Mouse (Mus musculus): ENCODE results near the gene Tmem219. TPM values are rescaled to one million over a fixed set of nuclear protein-coding genes. Genes with fewer than 3 reads are reported as not detected.

The Tmem219 gene
- total RNA-seq, 2 experiments from 2014 or later: 12.9 to 14.7 TPM

DNA sequence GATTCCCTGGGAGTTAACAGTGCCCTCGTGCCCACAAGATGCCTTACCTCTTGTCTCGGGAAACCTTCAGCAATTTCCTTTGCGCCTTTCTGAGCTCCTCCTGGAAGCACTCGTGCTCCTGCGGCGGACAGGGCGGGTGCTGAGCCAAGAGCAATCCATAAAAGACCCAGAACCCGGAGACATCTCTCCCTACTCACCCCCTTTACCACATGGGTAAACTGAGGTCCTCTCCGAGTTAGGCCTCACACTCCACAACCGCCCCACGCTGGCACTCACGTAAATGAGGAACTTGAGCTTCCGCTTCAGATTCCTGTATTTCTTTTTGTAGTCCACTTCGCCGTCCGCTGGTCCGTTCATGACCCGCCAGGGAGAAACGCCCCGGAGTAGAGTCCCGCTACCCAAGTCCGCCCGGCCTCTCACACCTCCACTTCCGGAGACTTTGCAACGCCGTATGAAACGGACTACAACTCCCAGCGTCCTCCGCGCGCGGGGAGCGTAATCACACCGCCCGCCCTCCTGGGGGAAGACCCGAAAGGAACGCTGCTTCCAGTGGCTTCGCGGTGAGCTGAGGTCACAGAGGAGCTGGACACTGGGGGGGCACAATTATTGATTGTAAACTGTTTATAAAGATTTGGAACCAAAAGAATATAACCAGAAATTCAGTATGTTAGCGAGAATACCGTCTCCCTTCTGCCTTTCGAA, 61.1 kb downstream of the Tmem219 start, which contains the start of gene Hirip3:
Gene Hirip3, plus strand, starts transcription at position 544 of the 702 bp plus-strand sequence.
- peak; percentile 96 for DNase-seq

DNA sequence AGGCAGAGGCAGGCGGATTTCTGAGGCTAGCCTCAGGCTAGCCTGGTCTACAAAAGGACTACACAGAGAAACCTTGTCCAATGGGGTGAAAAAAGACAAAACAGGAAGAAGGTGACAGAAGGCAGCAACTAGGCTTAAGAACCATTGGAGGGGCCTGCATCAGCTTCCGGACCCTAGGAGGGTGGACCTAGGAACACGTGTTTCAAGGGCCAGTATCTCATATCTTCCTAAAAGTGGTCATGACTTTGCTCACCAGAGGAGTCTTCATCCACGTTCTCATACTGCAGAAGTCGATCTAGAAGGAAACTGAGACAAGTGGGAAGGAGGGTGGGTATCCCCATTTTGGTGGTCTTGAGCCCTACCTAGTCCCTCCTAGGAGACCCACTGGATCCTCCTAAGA, 61.7 kb downstream of the Tmem219 start:
- DNase-seq: no peak

DNA sequence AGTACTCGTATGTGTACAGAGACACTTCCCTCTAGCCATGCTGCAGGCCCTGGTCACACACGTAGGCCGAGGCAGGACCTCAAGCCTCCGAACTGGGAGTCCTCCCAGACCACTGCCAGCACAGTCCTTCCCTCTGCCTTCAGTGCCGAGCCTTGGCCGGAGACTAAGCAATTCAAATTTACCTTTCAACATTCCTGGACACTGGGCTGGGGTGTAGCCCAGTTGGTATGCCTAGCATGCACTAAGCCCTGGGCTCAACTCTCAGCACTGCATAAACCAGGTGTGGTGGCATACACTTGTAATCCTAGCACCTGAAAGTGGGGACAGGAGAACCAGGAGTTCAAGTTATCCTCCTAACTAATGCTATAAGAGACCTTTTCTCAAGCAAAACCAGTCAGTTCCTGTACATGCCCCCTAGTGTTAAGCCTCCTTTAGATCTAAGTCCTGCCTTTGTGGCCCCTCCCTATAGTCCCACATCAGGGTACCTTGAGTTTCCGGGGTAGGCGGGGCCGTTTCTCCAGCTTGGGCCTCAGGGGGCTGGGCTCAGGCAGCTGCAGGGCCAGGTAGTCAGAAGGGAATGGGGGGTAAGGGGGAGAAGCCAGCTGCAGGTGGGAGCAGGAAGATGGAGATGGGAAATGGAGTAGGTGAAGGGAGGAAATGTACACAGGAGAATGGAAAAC, 65.8 kb downstream of the Tmem219 start:
- no peak for DNase-seq

DNA sequence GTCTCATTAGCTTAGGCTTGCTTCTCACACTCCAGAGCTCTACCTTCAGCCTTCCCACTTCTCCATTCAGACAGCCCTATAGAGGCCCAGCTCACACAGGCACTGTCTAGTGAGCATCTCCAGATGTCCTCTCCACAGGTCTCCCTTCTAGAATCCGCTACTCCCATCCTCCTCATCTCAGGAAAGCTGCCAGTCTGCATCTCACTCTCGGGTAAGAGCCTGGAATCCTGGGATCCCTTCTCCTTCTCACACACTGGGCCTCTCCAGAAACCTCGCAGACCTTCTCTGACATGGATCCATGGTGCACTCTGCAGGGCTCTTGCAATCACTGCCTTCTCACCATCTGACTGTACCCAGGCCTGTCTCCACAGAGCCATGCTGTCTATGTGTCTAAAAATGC, 67.1 kb downstream of the Tmem219 start:
- no peak for DNase-seq

DNA sequence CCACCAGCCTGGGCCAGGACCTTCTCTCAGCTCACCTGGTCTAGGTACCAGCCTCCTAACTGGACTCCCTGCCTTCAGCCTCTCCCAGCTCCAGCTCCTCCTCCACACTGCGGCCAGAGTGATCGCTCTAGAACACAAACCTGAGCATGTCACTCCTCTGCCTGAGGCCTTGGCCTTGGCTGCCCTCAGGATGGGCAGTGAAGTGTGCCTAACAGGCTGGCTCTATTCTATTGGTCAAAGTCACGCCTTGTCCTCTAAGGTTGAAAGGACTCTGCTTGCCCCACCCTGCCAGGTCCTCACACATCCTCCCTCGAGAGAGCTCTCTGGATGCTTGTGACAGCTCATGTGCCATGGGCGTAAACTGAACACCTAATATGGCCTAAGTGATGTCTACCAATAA, 69.3 kb downstream of the Tmem219 start:
- DNase-seq: no peak

DNA sequence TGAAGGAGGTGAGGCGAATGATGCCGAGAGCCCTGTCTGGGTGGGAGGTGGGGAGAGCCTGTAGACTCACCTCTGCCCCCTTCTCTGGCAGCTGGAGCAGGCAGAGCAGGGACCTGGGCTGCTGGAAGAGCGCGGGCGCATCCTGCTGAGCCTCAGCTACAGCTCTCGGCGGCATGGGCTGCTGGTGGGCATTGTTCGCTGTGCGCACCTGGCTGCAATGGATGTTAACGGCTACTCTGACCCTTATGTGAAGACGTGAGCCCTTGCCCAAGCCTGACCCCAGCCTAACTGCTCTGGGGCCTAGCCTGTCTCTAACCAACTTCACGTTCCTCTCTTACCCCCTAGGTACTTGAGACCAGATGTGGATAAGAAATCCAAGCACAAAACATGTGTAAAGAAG, 71.5 kb downstream of the Tmem219 start:
- no peak for DNase-seq

DNA sequence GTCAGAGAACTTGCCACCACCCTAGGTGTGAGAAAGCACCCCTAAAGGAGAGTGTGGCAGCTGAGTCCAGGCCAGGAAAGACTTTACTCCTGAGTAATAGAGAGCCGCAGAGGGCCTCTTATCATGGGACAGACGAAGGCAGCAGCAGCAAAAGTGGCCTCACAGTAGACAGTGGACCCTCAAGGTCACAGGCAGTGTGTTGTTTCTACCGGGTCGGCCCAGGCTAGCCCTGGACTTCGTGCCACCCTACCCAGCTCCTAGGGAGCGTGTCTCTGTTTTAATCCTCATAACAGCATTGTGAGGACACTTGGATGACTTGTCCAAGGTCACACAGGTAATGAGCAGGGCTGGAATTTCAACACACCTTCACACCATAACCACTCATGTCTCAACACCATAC, 72.6 kb downstream of the Tmem219 start:
- no peak for DNase-seq

DNA sequence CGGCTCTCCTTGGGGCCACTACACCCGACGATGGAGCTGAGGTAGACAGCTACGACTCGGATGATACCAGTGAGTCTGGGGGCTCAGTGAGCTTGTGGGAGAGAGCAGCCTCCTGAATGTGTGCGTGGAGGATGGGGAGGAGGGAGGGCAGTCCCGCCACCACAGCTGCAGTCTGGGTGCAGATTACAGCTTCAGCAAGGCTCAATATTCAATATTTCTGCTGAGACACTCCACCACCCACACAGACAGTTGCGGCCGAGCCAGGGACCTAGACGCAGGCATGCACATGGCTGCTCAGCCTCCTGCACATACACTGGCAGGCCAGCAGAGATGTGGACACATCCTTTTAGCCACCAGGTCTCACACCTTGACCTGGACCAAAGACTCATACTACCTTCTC, 73.9 kb downstream of the Tmem219 start:
- no peak for DNase-seq

DNA sequence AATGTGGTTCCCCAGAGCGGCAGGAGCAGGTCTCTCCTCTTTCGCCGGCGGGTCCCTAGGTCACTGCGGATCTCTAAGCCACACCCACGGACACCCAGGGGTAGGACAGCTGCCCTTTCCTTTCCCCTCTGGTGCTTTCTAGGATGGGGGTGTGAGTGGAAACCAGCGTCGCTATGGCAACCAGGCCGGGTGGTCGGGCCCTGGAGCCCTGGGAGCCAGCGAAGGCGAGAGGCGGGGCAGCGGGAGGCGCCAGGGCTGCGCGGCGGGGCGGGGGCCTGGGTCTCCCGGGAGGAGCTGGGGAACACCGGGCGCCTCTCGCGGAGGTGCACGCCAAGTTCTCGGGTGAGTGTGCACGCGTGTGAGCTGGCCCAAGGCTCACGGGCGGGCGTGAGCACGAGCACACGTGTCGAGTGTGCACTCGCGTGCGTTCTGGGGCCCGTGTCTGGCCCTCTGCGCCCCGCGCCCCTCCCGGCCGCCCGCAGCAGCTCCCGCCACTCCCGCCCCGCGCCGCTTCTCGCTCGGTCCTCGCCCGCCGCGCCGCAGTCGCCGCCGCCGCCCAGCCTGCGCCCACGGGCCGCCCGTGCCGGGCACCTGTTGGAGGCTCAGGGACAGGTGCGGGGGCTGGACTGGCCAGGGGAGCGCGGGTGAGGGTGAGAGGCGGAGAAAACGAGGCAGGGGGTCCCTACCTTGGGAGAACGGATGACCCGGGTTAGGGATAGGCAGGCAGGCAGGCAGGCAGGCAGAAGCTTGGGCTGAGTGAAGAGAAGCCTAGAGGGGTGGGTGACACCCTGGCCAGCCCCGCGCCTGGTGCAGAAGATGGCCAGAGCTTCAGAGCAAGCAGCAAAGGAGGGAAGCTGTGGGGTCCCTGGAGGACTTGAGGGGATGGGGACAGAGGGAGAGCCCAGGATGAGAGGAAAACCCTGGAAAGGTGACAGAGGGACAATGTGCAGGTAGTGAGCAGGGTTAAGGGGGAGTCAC, 75.0 kb downstream of the Tmem219 start:
- DNase-seq: no peak

DNA sequence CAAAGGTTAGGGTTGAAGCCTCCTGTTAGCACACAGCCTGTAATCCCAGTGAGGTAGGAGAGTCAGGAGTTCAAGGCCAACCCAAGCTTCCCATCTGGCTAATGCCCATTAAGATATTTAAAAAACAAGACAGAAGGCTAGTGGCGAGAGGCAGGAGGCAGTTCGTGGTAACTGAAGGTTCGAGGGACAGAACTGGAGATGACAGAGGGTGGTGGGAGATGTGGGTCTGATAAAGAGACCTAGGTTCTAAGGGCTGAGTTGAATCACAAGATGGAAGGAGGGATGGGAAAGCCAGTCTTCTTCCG, 75.6 kb downstream of the Tmem219 start, which contains the start of gene Doc2a:
Gene Doc2a, plus strand, starts transcription at position 301 of the 305 bp plus-strand sequence.
- DNase-seq: no peak

DNA sequence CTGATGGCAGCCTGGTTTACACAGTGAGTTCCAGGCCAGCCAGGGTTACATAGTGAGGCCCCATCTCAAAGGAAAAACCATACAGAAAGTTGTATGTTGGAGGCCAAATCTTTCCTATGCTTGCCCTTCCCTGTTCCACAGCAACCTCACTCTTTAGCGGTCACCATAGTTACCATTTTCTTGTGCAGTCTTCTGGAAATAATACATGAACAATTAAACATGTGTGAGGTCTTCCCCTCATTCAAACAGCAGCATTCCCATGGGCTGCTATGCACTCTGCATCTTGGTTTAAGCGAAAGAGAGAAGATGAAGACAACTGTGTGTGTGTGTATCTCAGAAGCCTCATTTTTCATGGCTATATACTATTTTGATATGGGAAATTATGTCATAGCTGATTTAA, 77.2 kb downstream of the Tmem219 start:
- DNase-seq: no peak

DNA sequence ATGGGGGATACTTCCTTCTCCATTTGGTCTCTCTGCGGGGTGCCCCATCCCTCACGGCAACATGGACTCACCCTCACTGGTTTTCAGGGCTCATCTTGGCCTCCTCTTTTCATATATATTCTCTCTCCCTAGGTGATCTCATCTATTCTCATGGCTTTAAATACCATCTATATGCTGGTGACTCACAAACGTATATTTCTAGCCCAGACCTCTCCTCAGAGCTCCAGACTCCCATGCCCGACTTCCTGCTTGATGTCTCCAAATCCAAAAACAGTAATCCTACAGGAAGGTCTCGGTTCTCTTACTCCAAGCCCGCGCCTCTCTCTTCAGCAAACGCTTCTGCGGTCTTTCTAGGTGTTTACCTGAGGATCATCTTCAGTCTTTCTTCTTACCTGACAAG, 79.4 kb downstream of the Tmem219 start:
- DNase-seq: no peak

Other genes with a start within 250 kb of the Tmem219 start
- gene Sult1a1, start 246.5 kb downstream of the Tmem219 start, total RNA-seq (2021): 1 to 10 TPM; 5.5 to 6.6 TPM
- gene Bola2, start 227.5 kb downstream of the Tmem219 start, total RNA-seq (2021): 10 to 100 TPM; 56.8 to 57.3 TPM
- gene Slx1b, start 227.1 kb downstream of the Tmem219 start, total RNA-seq (2021): 1 to 10 TPM; 7.2 to 8.1 TPM
- 1 to 10 TPM; 8.4 to 9.2 TPM for gene Coro1a, start 215.1 kb downstream of the Tmem219 start, total RNA-seq (2021)
- 10 to 100 TPM; 80.3 to 90.9 TPM for gene Mapk3, start 163.3 kb downstream of the Tmem219 start, total RNA-seq (2021)
- 1 to 10 TPM; 3.7 to 4.2 TPM for gene Gdpd3, start 156.6 kb downstream of the Tmem219 start, total RNA-seq (2021)
- gene Ypel3, start 146.0 kb downstream of the Tmem219 start, total RNA-seq (2021): 10 to 100 TPM; 31.8 to 34.0 TPM
- gene Tbx6, start 141.4 kb downstream of the Tmem219 start, total RNA-seq (2021): under 1 TPM in 1 of 2 experiments, not detected in 1; 0.26 TPM
- 10 to 100 TPM; 67.6 to 76.6 TPM for gene Ppp4c, start 130.4 kb downstream of the Tmem219 start, total RNA-seq (2021)
- gene Fam57b, start 125.2 kb downstream of the Tmem219 start, total RNA-seq (2021): 1 to 10 TPM; 7.7 to 9.3 TPM
- not detected for gene 4930451I11Rik, start 91.3 kb downstream of the Tmem219 start, total RNA-seq (2021)
- gene Doc2a, start 75.5 kb downstream of the Tmem219 start, total RNA-seq (2021): not detected
- gene Hirip3, start 60.9 kb downstream of the Tmem219 start, total RNA-seq (2021): 10 to 100 TPM; 22.8 to 26.1 TPM
- gene Ino80e, start 60.5 kb downstream of the Tmem219 start, total RNA-seq (2021): 10 to 100 TPM; 33.5 to 34.1 TPM
- 10 to 100 TPM; 65.0 to 66.5 TPM for gene Taok2, start 38.2 kb downstream of the Tmem219 start, total RNA-seq (2021)
- gene Kctd13, start 6.0 kb upstream of the Tmem219 start, total RNA-seq (2021): 10 to 100 TPM; 10.4 to 10.7 TPM
- under 1 TPM in 1 of 2 experiments, not detected in 1; 0.36 TPM for gene Asphd1, start 26.7 kb upstream of the Tmem219 start, total RNA-seq (2021)
- 10 to 100 TPM; 18.6 to 21.2 TPM for gene Sez6l2, start 27.6 kb upstream of the Tmem219 start, total RNA-seq (2021)
- gene Cdipt, start 53.0 kb upstream of the Tmem219 start, total RNA-seq (2021): 10 to 100 TPM; 69.2 to 72.1 TPM
- gene Cdiptos, start 53.2 kb upstream of the Tmem219 start, total RNA-seq (2021): under 1 TPM; 0.24 to 0.29 TPM
- gene Mvp, start 91.7 kb upstream of the Tmem219 start, total RNA-seq (2021): 10 to 100 TPM; 27.2 to 28.4 TPM
- 1 to 10 TPM; 1.2 to 1.9 TPM for gene Pagr1b, start 93.6 kb upstream of the Tmem219 start, total RNA-seq (2021)
- 10 to 100 TPM; 10.4 to 14.8 TPM for gene Pagr1a, start 94.4 kb upstream of the Tmem219 start, total RNA-seq (2021)
- 10 to 100 TPM; 10.0 to 18.2 TPM for gene Gm42742, start 98.2 kb upstream of the Tmem219 start, total RNA-seq (2021)
- 1 to 10 TPM; 1.6 to 2.0 TPM for gene Prrt2, start 98.3 kb upstream of the Tmem219 start, total RNA-seq (2021)
- gene Maz, start 104.1 kb upstream of the Tmem219 start, total RNA-seq (2021): 100 to 1,000 TPM; 152 TPM
- 10 to 100 TPM; 43.2 to 48.6 TPM for gene Kif22, start 119.6 kb upstream of the Tmem219 start, total RNA-seq (2021)
- gene Zg16, start 164.4 kb upstream of the Tmem219 start, total RNA-seq (2021): not detected
- under 1 TPM; 0.71 to 0.74 TPM for gene AI467606, start 168.4 kb upstream of the Tmem219 start, total RNA-seq (2021)
- under 1 TPM; 0.19 to 0.20 TPM for gene Qprt, start 199.3 kb upstream of the Tmem219 start, total RNA-seq (2021)
- under 1 TPM; 0.38 to 0.67 TPM for gene Spn, start 214.9 kb upstream of the Tmem219 start, total RNA-seq (2021)

All from heart, postnatal 4 days (tissue).